Mouse (Mus musculus): ENCODE results near the gene Camkk1.

- TF ChIP-seq POLR2A (IDR thresholded peaks at IDR 0.05; ENCODE audit: extremely low read depth, insufficient read depth, low read length) (no peak), CTCF (IDR thresholded peaks at IDR 0.05; ENCODE audit: extremely low read depth, insufficient read depth, low read length) (no peak)
These were observed 22.5 kb upstream of the Camkk1 start for GRCm38 (mm10) chr11:72996346-72996745.
